Mouse (Mus musculus) R1 (cell line): ENCODE measurements around the gene Pcsk6.
A peak's percentile ranks its signal among the peaks of the same experiment; 100 is the strongest.

Source experiments
- DNase-seq: peaks from one replicate; pipeline ENCODE4 v3.0.0-alpha.2; 2018; ENCODE audit warnings: low read depth, low spot score

Gene Pcsk6

GRCm38 (mm10) chr7:66046921-66047918 lies 185.7 kb downstream of the Pcsk6 start:
- DNase-seq, result no peak

GRCm38 (mm10) chr7:66047975-66048374 lies 186.4 kb downstream of the Pcsk6 start:
- no peak for DNase-seq

GRCm38 (mm10) chr7:66048446-66049230 lies 187.1 kb downstream of the Pcsk6 start:
- no peak for DNase-seq

- DNase-seq, result no peak
Measured at GRCm38 (mm10) chr7:66053946-66054483, 192.5 kb downstream of the Pcsk6 start.

- peak; percentile 41 for DNase-seq
Measured at GRCm38 (mm10) chr7:66055356-66055755, 193.8 kb downstream of the Pcsk6 start.

GRCm38 (mm10) chr7:66058703-66059102 lies 197.2 kb downstream of the Pcsk6 start, which contains the start of gene Snrpa1:
TSS of gene Snrpa1 (plus strand) at chr7:66059003.
- no peak for DNase-seq

GRCm38 (mm10) chr7:66060066-66060956 lies 198.8 kb downstream of the Pcsk6 start:
- DNase-seq, result peak; percentile 91

GRCm38 (mm10) chr7:66061057-66061456 lies 199.5 kb downstream of the Pcsk6 start:
- DNase-seq, result peak; percentile 14

- no peak for DNase-seq
Measured at GRCm38 (mm10) chr7:66076411-66076810, 214.9 kb downstream of the Pcsk6 start.

- peak; percentile 99 for DNase-seq
Measured at GRCm38 (mm10) chr7:66079364-66080230, 218.1 kb downstream of the Pcsk6 start, which contains the start of gene Selenos. TSS of gene Selenos (plus strand) at chr7:66079649.

- DNase-seq, result peak; percentile 10
Measured at GRCm38 (mm10) chr7:66080231-66080613, 218.7 kb downstream of the Pcsk6 start.

- DNase-seq, result no peak
Measured at GRCm38 (mm10) chr7:66083757-66084156, 222.2 kb downstream of the Pcsk6 start.

GRCm38 (mm10) chr7:66084546-66084945 lies 223.0 kb downstream of the Pcsk6 start:
- DNase-seq, result no peak

GRCm38 (mm10) chr7:66087652-66088051 lies 226.1 kb downstream of the Pcsk6 start:
- DNase-seq, result no peak

- no peak for DNase-seq
Measured at GRCm38 (mm10) chr7:66088077-66088476, 226.5 kb downstream of the Pcsk6 start.

GRCm38 (mm10) chr7:66090676-66091190 lies 229.2 kb downstream of the Pcsk6 start:
- peak; percentile 51 for DNase-seq

GRCm38 (mm10) chr7:66091553-66091952 lies 230.0 kb downstream of the Pcsk6 start:
- DNase-seq, result no peak

- no peak for DNase-seq
Measured at GRCm38 (mm10) chr7:66092656-66093055, 231.1 kb downstream of the Pcsk6 start.

- no peak for DNase-seq
Measured at GRCm38 (mm10) chr7:66094141-66094540, 232.6 kb downstream of the Pcsk6 start.

- DNase-seq, result no peak
Measured at GRCm38 (mm10) chr7:66098803-66099202, 237.3 kb downstream of the Pcsk6 start.
